Mouse (Mus musculus) adrenal gland (tissue): ENCODE results near the gene Ncam1.

Experiments used
- intact Hi-C: fragments of 180-260 bp; cut with DNase I; formaldehyde crosslinking; loops from one replicate; pipeline ENCODE4 v1.15.1; 2025

The Ncam1 gene

GRCm38 (mm10) chr9:49755214-49755613 lies 43.5 kb downstream of the Ncam1 start:
- intact Hi-C loops = no loop called here

- intact Hi-C loops = no loop called here
Measured at GRCm38 (mm10) chr9:49751466-49751865, 47.3 kb downstream of the Ncam1 start.

DNA sequence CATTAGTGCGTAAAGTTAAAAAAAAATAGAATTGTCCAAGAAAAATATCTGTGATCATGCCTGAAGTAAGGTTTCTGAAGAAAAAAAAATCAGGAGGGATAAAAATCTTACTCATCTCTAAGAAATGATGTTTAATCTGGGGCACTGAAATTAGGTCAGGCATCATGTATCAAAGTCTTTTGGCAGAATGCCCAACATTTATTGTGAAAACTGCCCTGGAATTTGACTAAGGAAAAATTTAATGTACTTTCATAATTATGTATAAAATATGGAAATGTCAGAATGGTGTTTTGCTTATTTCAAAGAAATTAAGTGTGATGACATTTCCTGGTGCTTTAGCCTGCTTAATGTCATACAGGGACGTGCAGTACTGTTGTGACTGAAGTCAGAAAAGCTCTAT lies 52.5 kb downstream of the Ncam1 start:
- intact Hi-C loops = no loop called here

DNA sequence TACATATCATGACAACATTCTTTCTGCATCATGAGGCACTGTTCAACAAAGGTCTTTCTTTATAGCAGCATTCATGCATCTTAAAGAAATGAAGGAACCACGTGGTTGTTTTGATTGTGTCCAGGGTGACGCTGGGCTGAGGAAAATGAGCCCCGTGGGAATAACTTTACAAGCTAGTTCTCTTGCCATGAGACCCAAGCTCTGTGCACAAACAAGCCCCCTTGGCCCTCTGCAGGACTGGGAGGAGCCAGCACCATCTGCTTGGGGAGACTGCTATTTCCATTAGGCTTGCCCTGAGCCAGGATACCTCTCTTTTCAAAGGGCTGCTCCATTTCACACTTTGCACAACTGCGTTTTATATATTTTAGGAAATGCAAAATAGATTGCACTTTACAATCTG lies 53.0 kb downstream of the Ncam1 start:
- intact Hi-C loops = no loop called here

GRCm38 (mm10) chr9:49744286-49744685 lies 54.4 kb downstream of the Ncam1 start:
- intact Hi-C loops = no loop called here

DNA sequence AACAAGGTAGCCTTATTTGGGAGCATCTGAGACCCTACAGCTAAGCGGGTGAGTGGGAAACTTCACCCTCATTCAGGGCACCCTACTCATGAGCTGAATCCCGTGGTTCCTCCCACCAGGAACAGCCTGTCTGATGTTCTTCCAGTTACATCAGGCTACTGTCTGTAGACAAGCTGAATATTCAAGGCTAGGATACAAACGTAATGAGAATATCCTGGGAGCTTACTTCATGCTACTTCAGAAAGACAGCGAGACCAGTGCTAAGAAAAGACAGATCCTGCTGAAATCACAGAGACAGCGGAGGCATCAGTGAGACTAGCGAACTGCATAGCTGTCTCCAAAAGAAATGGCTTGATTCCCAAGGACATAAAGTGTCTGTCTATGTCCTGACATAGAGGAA lies 58.8 kb downstream of the Ncam1 start:
- intact Hi-C loops = no loop called here

DNA sequence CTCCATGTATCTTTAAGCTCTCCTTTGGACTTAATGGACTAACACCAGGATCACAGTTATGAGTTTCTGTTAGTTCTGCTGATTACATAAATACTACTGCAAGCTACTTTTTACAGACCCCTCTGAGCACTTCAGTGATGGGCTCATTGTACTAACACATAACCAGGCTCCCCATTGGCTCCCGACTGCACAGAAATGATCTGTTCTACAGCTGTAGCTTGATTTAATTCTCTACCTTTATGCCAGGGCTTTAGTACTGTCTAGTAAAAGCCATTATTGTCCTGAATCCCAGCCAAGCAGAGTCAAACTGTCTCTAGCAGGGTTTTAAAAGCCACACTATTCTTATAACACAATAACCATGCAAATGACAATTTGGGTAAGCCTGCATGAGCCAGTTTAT lies 60.2 kb downstream of the Ncam1 start:
- intact Hi-C loops = no loop called here

- intact Hi-C loops = no loop called here
Measured at GRCm38 (mm10) chr9:49737166-49737565, 61.6 kb downstream of the Ncam1 start.

- intact Hi-C loops = no loop called here
Measured at GRCm38 (mm10) chr9:49734348-49735007, 64.2 kb downstream of the Ncam1 start.

DNA sequence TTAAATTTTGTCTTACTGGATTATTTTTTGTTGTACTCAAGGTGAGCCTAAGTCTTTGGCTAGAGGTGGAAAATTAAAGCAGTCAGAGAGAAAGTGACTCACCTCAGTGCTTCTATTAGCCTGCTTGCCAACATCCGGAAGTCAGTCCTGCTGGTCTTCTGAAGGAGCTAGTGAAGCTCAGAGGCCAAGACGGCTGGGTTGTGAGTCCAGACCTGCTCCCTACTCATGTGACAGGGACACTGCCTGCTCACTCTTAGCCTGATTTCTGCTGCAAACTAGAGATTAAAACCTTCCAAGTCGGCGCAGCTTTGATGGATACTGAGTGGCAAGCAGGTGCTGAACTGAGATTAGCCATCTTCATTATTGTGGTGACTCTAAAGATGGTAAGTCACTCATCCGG lies 65.0 kb downstream of the Ncam1 start:
- intact Hi-C loops = no loop called here

DNA sequence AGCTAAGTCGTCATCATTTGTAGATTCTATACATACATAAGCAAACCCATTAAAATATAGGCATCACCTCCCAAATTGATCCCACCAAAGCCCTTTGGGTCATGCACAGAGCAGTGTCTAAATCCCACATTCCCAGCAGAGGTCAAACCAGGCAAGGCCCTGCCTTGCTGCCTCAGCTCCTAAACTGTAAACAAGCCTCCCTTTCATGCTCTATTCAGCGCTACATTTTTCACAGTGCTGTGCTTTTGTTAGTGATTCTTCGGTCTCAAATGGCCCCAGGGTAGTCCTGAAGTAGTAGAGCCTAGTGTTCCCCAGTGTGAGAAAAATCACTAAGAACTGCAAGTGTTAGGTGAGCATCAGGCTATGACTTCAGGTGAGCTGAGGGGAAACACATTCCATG lies 69.2 kb downstream of the Ncam1 start:
- intact Hi-C loops = no loop called here

GRCm38 (mm10) chr9:49728211-49728610 lies 70.5 kb downstream of the Ncam1 start:
- intact Hi-C loops = no loop called here

DNA sequence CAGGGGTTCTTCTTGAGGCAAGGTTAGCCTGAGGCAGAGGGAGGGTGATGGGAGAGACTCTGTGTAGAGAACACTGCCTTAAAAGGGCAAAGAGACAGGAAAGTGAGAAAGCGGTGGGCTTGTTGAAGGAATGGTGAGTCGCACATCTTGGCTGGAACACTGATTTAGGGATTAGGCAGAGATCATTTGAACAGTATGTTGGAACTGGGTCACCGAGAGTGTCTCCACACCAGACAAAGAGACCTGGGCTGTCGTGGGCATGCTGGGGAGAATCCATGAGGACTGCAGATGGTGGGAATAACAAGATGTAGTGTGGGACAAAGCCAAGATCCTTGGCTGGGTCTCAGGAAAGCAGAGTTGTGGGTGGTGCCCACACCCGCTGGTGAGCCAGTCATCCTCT lies 76.0 kb downstream of the Ncam1 start:
- intact Hi-C loops = no loop called here

DNA sequence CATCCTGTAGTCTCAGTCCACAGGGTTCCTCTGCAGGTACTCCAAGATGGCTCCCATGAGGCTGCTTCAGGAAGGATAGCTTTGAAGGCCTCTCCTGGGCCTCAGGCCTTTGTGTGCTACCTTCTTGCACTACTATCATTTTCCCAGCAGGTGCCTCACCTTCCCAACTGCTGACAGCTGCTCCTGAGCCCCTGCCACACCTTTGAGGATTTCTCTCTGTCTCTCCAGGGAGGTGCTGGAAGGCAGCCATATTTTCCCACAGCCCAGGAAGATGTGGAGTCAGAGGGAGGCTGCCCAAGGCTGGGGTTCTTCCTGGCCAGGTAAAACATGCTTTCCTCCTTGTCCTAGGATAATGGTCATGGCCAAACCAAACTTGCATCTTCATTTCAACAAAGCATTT lies 83.6 kb downstream of the Ncam1 start:
- intact Hi-C loops = no loop called here

DNA sequence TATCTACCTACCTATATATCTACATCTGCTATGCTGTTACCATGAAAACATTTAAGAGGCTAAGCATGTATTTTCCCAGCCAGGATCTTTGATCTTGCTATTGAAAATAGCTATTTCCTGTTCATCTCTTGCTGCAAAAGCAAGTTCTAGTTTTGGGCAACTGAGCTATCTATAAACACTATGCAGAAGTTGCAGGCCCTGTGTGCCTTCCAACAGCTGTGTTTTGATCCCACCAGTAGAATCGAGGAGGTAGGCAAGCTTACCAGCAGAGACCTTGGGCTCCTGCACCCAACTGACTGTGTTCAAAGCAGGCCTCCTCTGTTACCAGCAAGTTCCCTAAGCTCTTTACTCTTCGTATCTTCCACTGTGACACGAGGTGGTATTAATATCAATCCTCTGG lies 84.6 kb downstream of the Ncam1 start:
- intact Hi-C loops = no loop called here

- intact Hi-C loops = no loop called here
Measured at GRCm38 (mm10) chr9:49707646-49708045, 91.1 kb downstream of the Ncam1 start.

GRCm38 (mm10) chr9:49704196-49704967 lies 94.3 kb downstream of the Ncam1 start:
- intact Hi-C loops = no loop called here

GRCm38 (mm10) chr9:49695371-49695770 lies 103.4 kb downstream of the Ncam1 start:
- intact Hi-C loops = no loop called here

- intact Hi-C loops = no loop called here
Measured at GRCm38 (mm10) chr9:49692791-49693190, 105.9 kb downstream of the Ncam1 start.

DNA sequence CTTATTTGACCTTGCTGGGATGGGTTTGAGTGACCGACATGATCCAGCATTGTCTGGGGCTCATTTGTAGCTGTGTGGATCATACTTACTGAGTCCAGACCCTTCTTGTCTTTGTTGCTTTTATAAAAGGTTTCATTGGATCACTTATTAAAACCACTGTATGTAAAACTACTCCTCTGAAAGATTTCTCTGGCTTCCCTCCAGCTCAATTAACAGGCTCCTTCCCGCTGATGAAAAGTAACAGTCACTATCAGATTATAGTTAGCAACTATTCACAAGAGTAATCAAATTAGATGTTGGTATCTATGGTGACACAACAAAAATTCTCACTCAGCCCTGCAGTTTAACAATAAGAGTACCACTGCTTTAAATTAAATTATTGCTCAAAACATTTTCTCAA lies 107.4 kb downstream of the Ncam1 start:
- intact Hi-C loops = no loop called here

DNA sequence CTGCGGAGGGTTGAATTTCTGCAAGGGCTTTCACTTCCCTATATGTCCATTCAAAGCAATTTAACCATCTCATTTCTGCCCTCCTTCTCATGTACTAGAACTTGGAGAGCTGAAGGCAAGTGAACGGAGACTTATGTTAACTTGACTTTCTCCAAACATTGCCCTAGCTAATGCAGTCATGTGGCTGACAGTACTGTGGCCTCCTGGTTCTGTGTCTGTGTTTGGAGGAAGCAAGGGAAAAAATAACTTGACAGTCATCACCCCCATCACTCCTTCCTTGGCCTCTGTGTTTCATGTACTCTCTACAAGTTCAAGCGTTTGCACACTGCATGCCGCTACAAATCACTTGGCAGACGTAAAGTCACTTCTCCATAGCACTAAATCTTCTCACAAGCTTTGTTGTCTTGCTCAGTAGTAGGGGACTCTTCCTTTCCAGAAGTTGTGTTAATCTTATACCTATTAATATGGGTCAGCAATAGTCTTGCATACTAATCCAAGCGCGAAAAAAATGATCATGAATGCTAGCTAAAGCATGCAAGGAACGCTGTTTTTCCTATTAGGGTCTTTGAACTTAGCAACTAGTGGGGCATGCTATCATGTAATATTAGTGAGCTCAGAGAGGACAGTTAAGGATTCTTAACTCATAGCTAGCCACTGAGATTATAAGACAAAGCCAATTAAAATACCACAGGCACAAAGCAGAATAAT lies 115.0 kb downstream of the Ncam1 start:
- intact Hi-C loops = no loop called here

DNA sequence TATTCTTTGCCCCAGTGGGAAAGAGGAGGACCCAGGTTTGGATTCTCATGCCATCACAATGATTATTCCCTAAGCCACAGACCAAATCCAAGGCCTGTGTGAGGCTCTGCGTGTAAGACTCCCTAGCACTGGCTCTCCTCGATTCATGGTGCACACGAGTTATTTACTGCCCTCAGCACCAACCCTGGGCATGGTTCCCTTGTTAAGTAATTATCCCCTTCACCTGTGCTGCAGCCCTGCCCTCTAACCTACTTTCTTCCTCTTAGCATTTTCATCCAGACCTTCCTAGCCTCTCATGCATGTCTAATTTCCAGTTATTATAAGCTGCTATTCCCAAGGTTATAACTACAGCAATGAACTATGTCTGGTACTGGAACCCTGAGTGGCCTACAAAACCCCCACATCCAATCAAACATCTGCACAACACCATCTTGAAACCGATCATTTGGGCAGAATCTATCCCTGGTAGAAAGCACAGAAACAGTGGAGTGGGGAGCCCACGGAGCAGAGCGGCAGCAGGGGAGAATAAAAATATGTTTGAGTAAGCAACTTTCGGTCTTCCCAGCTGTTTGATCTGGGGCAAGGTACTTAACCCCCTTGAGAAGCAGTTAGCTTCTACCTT lies 116.8 kb downstream of the Ncam1 start:
- intact Hi-C loops = no loop called here
